Mouse (Mus musculus): ENCODE measurements around the gene Camk2g. TPM values are rescaled to one million over a fixed set of nuclear protein-coding genes. Genes with fewer than 3 reads are reported as not detected.

The Camk2g gene
- polyA plus RNA-seq, 1 experiment from 2014 or later: 43.7 TPM

- H3K4me1 ChIP-seq (ENCODE audit: control insufficient read depth, insufficient read depth, low read length): peaks cover 17% of the 10 kb centered on the region
- WGBS: 41% methylated on average over 12 of the region's 12 CpGs
- peak overlapping the region; percentile 77 for H3K4me3 ChIP-seq (replicated peaks; ENCODE audit: low read length)
- H3K36me3 ChIP-seq (ENCODE audit: control insufficient read depth, insufficient read depth, low read length): 0 out of 2 replicates have a peak, but pooled peaks cover 7% of the 10 kb centered on the region
- peak overlapping the region; percentile 80 for H3K27ac ChIP-seq (ENCODE audit: low read length)
- H3K27me3 ChIP-seq (ENCODE audit: control insufficient read depth, insufficient read depth, low read length): no peaks in the 10 kb centered on the region
- H3K4me2 ChIP-seq (ENCODE audit: low read depth, low read length): peak overlapping the region; percentile 88
- no peak for ATAC-seq (ENCODE audit: insufficient read depth, low FRiP score)
- H3K9me3 ChIP-seq (replicated peaks; ENCODE audit: control insufficient read depth, low read length): no peaks in the 10 kb centered on the region
- H3K9ac ChIP-seq (ENCODE audit: low read length): peak overlapping the region; percentile 95
Observed at GRCm38 (mm10) chr14:20733041-20733951, 60.6 kb downstream of the Camk2g start.

- H3K9ac ChIP-seq (ENCODE audit: low read length): no peak overlapping the region
- WGBS: 83% methylated on average over 9 of the region's 9 CpGs
- no peak overlapping the region for H3K4me2 ChIP-seq (ENCODE audit: low read depth, low read length)
- no peaks in the 10 kb centered on the region for H3K9me3 ChIP-seq (replicated peaks; ENCODE audit: control insufficient read depth, low read length)
- H3K4me3 ChIP-seq (replicated peaks; ENCODE audit: low read length): no peak overlapping the region
- no peak for ATAC-seq (ENCODE audit: insufficient read depth, low FRiP score)
- no peaks in the 10 kb centered on the region for H3K27me3 ChIP-seq (ENCODE audit: control insufficient read depth, insufficient read depth, low read length)
- H3K36me3 ChIP-seq (ENCODE audit: control insufficient read depth, insufficient read depth, low read length): peaks cover 11% of the 10 kb centered on the region; the same call in 1 of the 2 replicates
- peaks cover 13% of the 10 kb centered on the region for H3K4me1 ChIP-seq (ENCODE audit: control insufficient read depth, insufficient read depth, low read length)
- H3K27ac ChIP-seq (ENCODE audit: low read length): no peak overlapping the region
Observed at GRCm38 (mm10) chr14:20730853-20731602, 62.9 kb downstream of the Camk2g start.

GRCm38 (mm10) chr14:20729871-20730270, 64.0 kb downstream of the Camk2g start:
- H3K36me3 ChIP-seq (ENCODE audit: control insufficient read depth, insufficient read depth, low read length): peaks cover 11% of the 10 kb centered on the region; the same call in 1 of the 2 replicates
- no peak overlapping the region for H3K4me3 ChIP-seq (replicated peaks; ENCODE audit: low read length)
- no peak for ATAC-seq (ENCODE audit: insufficient read depth, low FRiP score)
- 90% methylated on average over 9 of the region's 9 CpGs for WGBS
- no peaks in the 10 kb centered on the region for H3K9me3 ChIP-seq (replicated peaks; ENCODE audit: control insufficient read depth, low read length)
- no peak overlapping the region for H3K27ac ChIP-seq (ENCODE audit: low read length)
- no peak overlapping the region for H3K4me2 ChIP-seq (ENCODE audit: low read depth, low read length)
- peaks cover 8% of the 10 kb centered on the region for H3K4me1 ChIP-seq (ENCODE audit: control insufficient read depth, insufficient read depth, low read length)
- H3K9ac ChIP-seq (ENCODE audit: low read length): no peak overlapping the region
- no peaks in the 10 kb centered on the region for H3K27me3 ChIP-seq (ENCODE audit: control insufficient read depth, insufficient read depth, low read length)

GRCm38 (mm10) chr14:20725660-20726339, 68.1 kb downstream of the Camk2g start:
- H3K27me3 ChIP-seq (ENCODE audit: control insufficient read depth, insufficient read depth, low read length): no peaks in the 10 kb centered on the region
- H3K27ac ChIP-seq (ENCODE audit: low read length): peak overlapping the region; percentile 46; the same call in 1 of the 2 replicates

GRCm38 (mm10) chr14:20724043-20724442, 69.8 kb downstream of the Camk2g start:
- ATAC-seq (ENCODE audit: insufficient read depth, low FRiP score): no peak
- Histone ChIP-seq H3K4me3 (replicated peaks; ENCODE audit: low read length) (no peak overlapping the region), H3K9ac (ENCODE audit: low read length) (no peak overlapping the region), H3K36me3 (ENCODE audit: control insufficient read depth, insufficient read depth, low read length) (peaks cover 32% of the 10 kb centered on the region), H3K9me3 (replicated peaks; ENCODE audit: control insufficient read depth, low read length) (no peaks in the 10 kb centered on the region), H3K4me1 (ENCODE audit: control insufficient read depth, insufficient read depth, low read length) (no peaks in the 10 kb centered on the region), H3K4me2 (ENCODE audit: low read depth, low read length) (no peak overlapping the region), H3K27me3 (ENCODE audit: control insufficient read depth, insufficient read depth, low read length) (no peaks in the 10 kb centered on the region), H3K27ac (ENCODE audit: low read length) (no peak overlapping the region)
- 18% methylated on average over 5 of the region's 5 CpGs for WGBS

More at GRCm38 (mm10) chr14:20725660-20726339, 68.1 kb downstream of the Camk2g start:
- H3K4me3 ChIP-seq (replicated peaks; ENCODE audit: low read length): no peak overlapping the region
- H3K9ac ChIP-seq (ENCODE audit: low read length): no peak overlapping the region; the same call in 1 of the 2 replicates
- ATAC-seq (ENCODE audit: insufficient read depth, low FRiP score): 0 out of 2 replicates have a peak, but pooled peaks have one; percentile 26
- peaks cover 36% of the 10 kb centered on the region for H3K36me3 ChIP-seq (ENCODE audit: control insufficient read depth, insufficient read depth, low read length)
- WGBS: 66% methylated on average over 6 of the region's 6 CpGs
- H3K4me1 ChIP-seq (ENCODE audit: control insufficient read depth, insufficient read depth, low read length): no peaks in the 10 kb centered on the region
- H3K9me3 ChIP-seq (replicated peaks; ENCODE audit: control insufficient read depth, low read length): no peaks in the 10 kb centered on the region
- H3K4me2 ChIP-seq (ENCODE audit: low read depth, low read length): no peak overlapping the region

- WGBS: 89% methylated on average over 12 of the region's 12 CpGs
- Histone ChIP-seq H3K9me3 (replicated peaks; ENCODE audit: control insufficient read depth, low read length) (no peaks in the 10 kb centered on the region), H3K4me3 (replicated peaks; ENCODE audit: low read length) (no peak overlapping the region), H3K9ac (ENCODE audit: low read length) (no peak overlapping the region), H3K27me3 (ENCODE audit: control insufficient read depth, insufficient read depth, low read length) (no peaks in the 10 kb centered on the region), H3K36me3 (ENCODE audit: control insufficient read depth, insufficient read depth, low read length) (peaks cover 35% of the 10 kb centered on the region), H3K4me2 (ENCODE audit: low read depth, low read length) (no peak overlapping the region), H3K27ac (ENCODE audit: low read length) (no peak overlapping the region), H3K4me1 (ENCODE audit: control insufficient read depth, insufficient read depth, low read length) (no peaks in the 10 kb centered on the region)
- no peak for ATAC-seq (ENCODE audit: insufficient read depth, low FRiP score)
Observed at GRCm38 (mm10) chr14:20723006-20723405, 70.9 kb downstream of the Camk2g start.

GRCm38 (mm10) chr14:20721371-20721770, 72.5 kb downstream of the Camk2g start:
- no peaks in the 10 kb centered on the region for H3K4me1 ChIP-seq (ENCODE audit: control insufficient read depth, insufficient read depth, low read length)
- no peak overlapping the region for H3K4me2 ChIP-seq (ENCODE audit: low read depth, low read length)
- no peak for ATAC-seq (ENCODE audit: insufficient read depth, low FRiP score)
- H3K9me3 ChIP-seq (replicated peaks; ENCODE audit: control insufficient read depth, low read length): no peaks in the 10 kb centered on the region
- no peak overlapping the region for H3K4me3 ChIP-seq (replicated peaks; ENCODE audit: low read length)
- WGBS: 90% methylated on average over 4 of the region's 4 CpGs
- no peaks in the 10 kb centered on the region for H3K27me3 ChIP-seq (ENCODE audit: control insufficient read depth, insufficient read depth, low read length)
- no peak overlapping the region for H3K27ac ChIP-seq (ENCODE audit: low read length)
- peaks cover 40% of the 10 kb centered on the region for H3K36me3 ChIP-seq (ENCODE audit: control insufficient read depth, insufficient read depth, low read length)
- no peak overlapping the region for H3K9ac ChIP-seq (ENCODE audit: low read length)

- Histone ChIP-seq H3K9ac (ENCODE audit: low read length) (no peak overlapping the region), H3K27ac (ENCODE audit: low read length) (no peak overlapping the region), H3K9me3 (replicated peaks; ENCODE audit: control insufficient read depth, low read length) (no peaks in the 10 kb centered on the region), H3K4me2 (ENCODE audit: low read depth, low read length) (no peak overlapping the region), H3K36me3 (ENCODE audit: control insufficient read depth, insufficient read depth, low read length) (peaks cover 44% of the 10 kb centered on the region), H3K4me1 (ENCODE audit: control insufficient read depth, insufficient read depth, low read length) (no peaks in the 10 kb centered on the region), H3K27me3 (ENCODE audit: control insufficient read depth, insufficient read depth, low read length) (no peaks in the 10 kb centered on the region), H3K4me3 (replicated peaks; ENCODE audit: low read length) (no peak overlapping the region)
- no peak for ATAC-seq (ENCODE audit: insufficient read depth, low FRiP score)
- 90% methylated on average over 12 of the region's 12 CpGs for WGBS
Observed at GRCm38 (mm10) chr14:20719767-20720166, 74.1 kb downstream of the Camk2g start.

Data from stomach, embryonic 16.5 days (tissue).